Mouse (Mus musculus) liver, embryonic 14.5 days (tissue): ENCODE measurements around the gene Pcca. TPM values are rescaled to one million over a fixed set of nuclear protein-coding genes. Genes with fewer than 3 reads are reported as not detected.

ENCODE experiments used
- ATAC-seq: fragments of 200-750 bp; cut with Nextera tagmentation; 2 replicates; pipeline ENCODE4 v1.8.0; 2017; ENCODE audit warnings: moderate number of reproducible peaks, mild to moderate bottlenecking, moderate library complexity; ENCODE audit not compliant: insufficient read depth
- DNase-seq, 3 experiments: peaks; one replicate each; pipeline ENCODE4 v3.0.0-alpha.2; 2012 to 2013; ENCODE audit warnings: low read depth in 3 of 3, low spot score in 3 of 3
- H3K27ac ChIP-seq: fragments of 300-500 bp; sonication (generic); 2 replicates; pipeline ENCODE4 v1.5.1; 2014; ENCODE audit warnings: moderate library complexity, mild to moderate bottlenecking, control low read depth, inconsistent platforms
- H3K27me3 ChIP-seq: fragments of 300-500 bp; sonication (generic); 2 replicates; pipeline ENCODE4 v1.6.1; 2014; ENCODE audit warnings: mild to moderate bottlenecking, low read length, moderate library complexity; ENCODE audit not compliant: control insufficient read depth, insufficient read depth
- H3K36me3 ChIP-seq: fragments of 300-500 bp; sonication (generic); replicated peaks from 2 replicates; pipeline ENCODE4 v1.6.1; 2014; ENCODE audit warnings: low read depth; ENCODE audit not compliant: control insufficient read depth, insufficient read depth
- H3K4me1 ChIP-seq, 2 experiments: fragments of 200-500 bp in 1 of 2; fragments of 300-500 bp in 1 of 2; sonication (generic) in 1 of 2; replicated peaks; 2 replicates each; pipeline ENCODE4 v1.6.1; 2012 to 2014; ENCODE audit warnings: antibody characterized with exemption in 1 of 2, inconsistent platforms in 1 of 2, low read length in 1 of 2; ENCODE audit not compliant: control insufficient read depth in 2 of 2, insufficient read depth in 2 of 2
- H3K4me2 ChIP-seq: fragments of 300-500 bp; sonication (generic); 2 replicates; pipeline ENCODE4 v1.6.1; 2014; ENCODE audit warnings: low read depth, mild to moderate bottlenecking, control low read depth, moderate library complexity
- H3K4me3 ChIP-seq, 2 experiments: fragments of 200-500 bp in 1 of 2; fragments of 300-500 bp in 1 of 2; sonication (generic) in 1 of 2; 2 replicates each; pipeline ENCODE4 v1.5.1; 2012 to 2014; ENCODE audit warnings: low read depth in 2 of 2, low read length in 2 of 2, mild to moderate bottlenecking in 2 of 2, control low read depth in 1 of 2, inconsistent platforms in 1 of 2, moderate library complexity in 1 of 2; ENCODE audit not compliant: insufficient read depth in 1 of 2
- H3K9ac ChIP-seq: fragments of 300-500 bp; sonication (generic); replicated peaks from 2 replicates; pipeline ENCODE4 v1.6.1; 2014; ENCODE audit warnings: mild to moderate bottlenecking, control low read depth, moderate library complexity
- H3K9me3 ChIP-seq: fragments of 300-500 bp; sonication (generic); 2 replicates; pipeline ENCODE4 v1.6.1; 2016; ENCODE audit warnings: low read length, mixed read lengths; ENCODE audit not compliant: control insufficient read depth
- CTCF ChIP-seq: IDR thresholded peaks from 2 replicates; pipeline ENCODE4 v1.5.1; 2016; ENCODE audit warnings: antibody characterized with exemption, low read depth, control low read depth
- EP300 ChIP-seq: IDR thresholded peaks from 2 replicates; pipeline ENCODE4 v1.6.1; 2016; ENCODE audit warnings: antibody characterized with exemption, low read depth
- WGBS: fragments of 180-500 bp; shearing (Covaris S2); extraction: QIAGEN DNeasy Blood & Tissue Kit; methylation state at CpG from one replicate; pipeline ENCODE4 v1.1.7; 2014; ENCODE audit not compliant: insufficient replicate concordance; 5-methylcytosine and 5-hydroxymethylcytosine counted together
- polyA plus RNA-seq, 2 experiments: library from polyadenylated mRNA; depleted of rRNA in 1 of 2; stranded (reverse) in 1 of 2; unstranded in 1 of 2; fragments of >200 nt; fragmentation: Nextera tagmentation in 1 of 2; extraction: Ambion mirVana in 1 of 2; gene quantifications; 2 replicates each; pipeline versions ENCODE4 v1.2.1 to v1.2.3; 2012 to 2014

The Pcca gene
- polyA plus RNA-seq, 2 experiments: 8.9 to 9.8 TPM

- H3K9me3 ChIP-seq: no peaks in the 10 kb centered on the region
- no peaks in the 10 kb centered on the region for H3K36me3 ChIP-seq
- peak within 1 kb of the TSS; percentile 81 for H3K4me2 ChIP-seq
- no peak for DNase-seq
- ATAC-seq: no peak
- H3K27me3 ChIP-seq: no peaks in the 10 kb centered on the region
- no peak for TF ChIP-seq EP300
- WGBS: 67% methylated on average over 6 of the region's 6 CpGs
- no peak within 1 kb of the TSS for H3K27ac ChIP-seq
- H3K4me1 ChIP-seq: peaks cover 2 to 6% of the 10 kb centered on the region in 2 experiments; a peak in 1 of 4 replicates
- peak within 1 kb of the TSS; percentile 65 to 77 for H3K4me3 ChIP-seq
- peak within 1 kb of the TSS; percentile 73 for H3K9ac ChIP-seq
Measured at GRCm38 (mm10) chr14:122913657-122914056, 379.5 kb downstream of the Pcca start, which contains the start of gene Ggact. Ggact (minus strand) TSS chr14:122913757.

- Histone ChIP-seq H3K4me3 (no peak overlapping the region), H3K27ac (no peak overlapping the region), H3K27me3 (no peaks in the 10 kb centered on the region), H3K4me2 (no peak overlapping the region), H3K4me1 (0 out of 4 replicates have a peak, but pooled peaks cover 0 to 2% of the 10 kb centered on the region in 2 experiments), H3K36me3 (no peaks in the 10 kb centered on the region), H3K9ac (no peak overlapping the region), H3K9me3 (no peaks in the 10 kb centered on the region)
- WGBS: 76% methylated on average over 1 of the region's 1 CpGs
- TF ChIP-seq CTCF (no peak), EP300 (no peak)
- DNase-seq: no peak
- ATAC-seq: no peak
Measured at GRCm38 (mm10) chr14:122917676-122918075, 383.6 kb downstream of the Pcca start.

GRCm38 (mm10) chr14:122920011-122920410 is 385.9 kb downstream of the Pcca start:
- no peak overlapping the region for H3K4me3 ChIP-seq
- no peaks in the 10 kb centered on the region for H3K27me3 ChIP-seq
- no peak for DNase-seq
- no peak overlapping the region for H3K4me2 ChIP-seq
- no peak overlapping the region for H3K27ac ChIP-seq
- H3K9me3 ChIP-seq: no peaks in the 10 kb centered on the region
- 66% methylated on average over 5 of the region's 5 CpGs for WGBS
- H3K36me3 ChIP-seq: no peaks in the 10 kb centered on the region
- H3K9ac ChIP-seq: no peak overlapping the region
- no peaks in the 10 kb centered on the region for H3K4me1 ChIP-seq
- no peak for ATAC-seq
- TF ChIP-seq EP300 (no peak), CTCF (no peak)

GRCm38 (mm10) chr14:122936460-122936859 is 402.3 kb downstream of the Pcca start:
- Histone ChIP-seq H3K27ac (no peak overlapping the region), H3K36me3 (no peaks in the 10 kb centered on the region), H3K4me2 (no peak overlapping the region), H3K4me3 (no peak overlapping the region), H3K4me1 (no peaks in the 10 kb centered on the region), H3K27me3 (no peaks in the 10 kb centered on the region), H3K9ac (no peak overlapping the region), H3K9me3 (no peaks in the 10 kb centered on the region)
- DNase-seq: no peak
- TF ChIP-seq CTCF (no peak), EP300 (no peak)
- ATAC-seq: no peak
- 59% methylated on average over 1 of the region's 1 CpGs for WGBS

Other genes with a start within 250 kb of the Pcca start
- gene Gm5089, start 83.2 kb upstream of the Pcca start, polyA plus RNA-seq (2012; rRNA removed): not detected in 2 replicates
- gene Gm5089, start 83.2 kb upstream of the Pcca start, polyA plus RNA-seq (2014; fragmentation: Nextera tagmentation; extraction: Ambion mirVana): not detected in 2 replicates
- gene Zic5, start 68.6 kb upstream of the Pcca start, polyA plus RNA-seq (2012; rRNA removed): 0.01 TPM in 1 of 2 replicates, not detected in the other
- not detected in 2 replicates for gene Zic5, start 68.6 kb upstream of the Pcca start, polyA plus RNA-seq (2014; fragmentation: Nextera tagmentation; extraction: Ambion mirVana)
- 0.02 and 0.03 TPM in 2 replicates for gene Zic2, start 58.9 kb upstream of the Pcca start, polyA plus RNA-seq (2012; rRNA removed)
- not detected in 2 replicates for gene Zic2, start 58.9 kb upstream of the Pcca start, polyA plus RNA-seq (2014; fragmentation: Nextera tagmentation; extraction: Ambion mirVana)
- not detected in 2 replicates for gene Gm10837, start 43.7 kb upstream of the Pcca start, polyA plus RNA-seq (2012; rRNA removed)
- gene Gm10837, start 43.7 kb upstream of the Pcca start, polyA plus RNA-seq (2014; fragmentation: Nextera tagmentation; extraction: Ambion mirVana): not detected in 2 replicates